Mouse (Mus musculus) embryonic fibroblast, embryonic 13.5 days (primary cell): ENCODE results near the gene Copg2. TPM values are rescaled to one million over a fixed set of nuclear protein-coding genes. Genes with fewer than 3 reads are reported as not detected.

Source experiments
- H3K27ac ChIP-seq: 2 replicates; pipeline ENCODE4 v1.5.1; 2012; ENCODE audit warnings: low read length, control low read depth, inconsistent platforms; ENCODE audit not compliant: insufficient read depth
- H3K4me1 ChIP-seq: 2 replicates; pipeline ENCODE4 v1.6.1; 2011; ENCODE audit warnings: low read length; ENCODE audit not compliant: control insufficient read depth, insufficient read depth
- H3K4me3 ChIP-seq: 2 replicates; pipeline ENCODE4 v1.5.1; 2011; ENCODE audit warnings: mild to moderate bottlenecking, control low read depth, low read length; ENCODE audit not compliant: insufficient read depth
- CTCF ChIP-seq: IDR thresholded peaks from 2 replicates; pipeline ENCODE4 v1.5.1; 2011; ENCODE audit warnings: mild to moderate bottlenecking, control low read depth, low read length, moderate library complexity, borderline replicate concordance; ENCODE audit not compliant: insufficient read depth
- POLR2A ChIP-seq: IDR thresholded peaks from 2 replicates; pipeline ENCODE4 v1.6.1; 2011; ENCODE audit warnings: low read depth, mild to moderate bottlenecking, control low read depth, low read length, moderate library complexity
- polyA plus RNA-seq: library from polyadenylated mRNA; stranded (reverse); fragments of >200 nt; gene quantifications from 2 replicates; pipeline ENCODE4 v1.2.4, GENCODE M21; 2011; ENCODE audit warnings: low read depth; ENCODE audit not compliant: missing spikeins, insufficient read length

Copg2 gene
- polyA plus RNA-seq, 1 experiment: 43.8 TPM

- H3K27ac ChIP-seq: no peak overlapping the region
- peaks cover 2% of the 10 kb centered on the region; the same call in 1 of the 2 replicates for H3K4me1 ChIP-seq
- H3K4me3 ChIP-seq: no peak overlapping the region
- no peak for TF ChIP-seq POLR2A
- no peak for TF ChIP-seq CTCF
Observed at GRCm38 (mm10) chr6:30897520-30897919, 926 bp upstream of the Copg2 start.

DNA sequence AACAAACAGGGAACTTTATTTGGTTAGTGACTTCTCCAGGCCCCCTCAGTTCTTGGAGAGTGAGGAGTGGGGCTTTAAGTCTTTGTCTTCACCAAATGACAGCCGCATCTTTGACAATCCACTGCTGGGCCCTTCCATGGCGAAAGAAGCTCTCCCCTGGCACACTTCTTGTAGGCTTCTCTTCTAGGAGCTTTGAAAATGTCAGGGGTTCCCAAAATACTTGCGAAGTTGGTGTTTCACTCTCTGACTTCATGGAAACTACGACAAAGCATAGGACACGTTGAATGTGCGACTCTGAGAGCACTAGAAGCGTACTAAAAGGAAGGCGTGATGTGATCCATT, 363 bp upstream of the Copg2 start:
- H3K4me3 ChIP-seq: peak overlapping the region; percentile 30
- H3K27ac ChIP-seq: peak overlapping the region; percentile 15; the same call in 1 of the 2 replicates
- peaks cover 2% of the 10 kb centered on the region; the same call in 1 of the 2 replicates for H3K4me1 ChIP-seq
- TF ChIP-seq CTCF: no peak
- TF ChIP-seq POLR2A: peak; percentile 55

GRCm38 (mm10) chr6:30895819-30896194, 787 bp downstream of the Copg2 start:
- TF ChIP-seq POLR2A (no peak; the same call in 1 of the 2 replicates), CTCF (no peak)
- peaks cover 2% of the 10 kb centered on the region; the same call in 1 of the 2 replicates for H3K4me1 ChIP-seq

GRCm38 (mm10) chr6:30893081-30893480, 3.5 kb downstream of the Copg2 start:
- no peak overlapping the region for H3K27ac ChIP-seq
- TF ChIP-seq CTCF (no peak), POLR2A (no peak)
- H3K4me3 ChIP-seq: no peak overlapping the region
- peaks cover 2% of the 10 kb centered on the region; the same call in 1 of the 2 replicates for H3K4me1 ChIP-seq

More at GRCm38 (mm10) chr6:30895819-30896194, 787 bp downstream of the Copg2 start:
- Histone ChIP-seq H3K27ac (no peak overlapping the region), H3K4me3 (peak overlapping the region; percentile 80)

- H3K27ac ChIP-seq: no peak overlapping the region
Observed at GRCm38 (mm10) chr6:30891761-30892160, 4.8 kb downstream of the Copg2 start.

GRCm38 (mm10) chr6:30884856-30885255, 11.7 kb downstream of the Copg2 start:
- no peak overlapping the region for H3K27ac ChIP-seq
- H3K4me3 ChIP-seq: no peak overlapping the region
- TF ChIP-seq CTCF: no peak
- no peak for TF ChIP-seq POLR2A
- no peaks in the 10 kb centered on the region for H3K4me1 ChIP-seq

More at GRCm38 (mm10) chr6:30891761-30892160, 4.8 kb downstream of the Copg2 start:
- Histone ChIP-seq H3K4me3 (no peak overlapping the region), H3K4me1 (peaks cover 2% of the 10 kb centered on the region; the same call in 1 of the 2 replicates)
- no peak for TF ChIP-seq POLR2A
- no peak for TF ChIP-seq CTCF

- no peak overlapping the region for H3K4me3 ChIP-seq
- no peaks in the 10 kb centered on the region for H3K4me1 ChIP-seq
- TF ChIP-seq POLR2A (no peak), CTCF (no peak)
- H3K27ac ChIP-seq: no peak overlapping the region
Observed at GRCm38 (mm10) chr6:30883491-30883890, 13.1 kb downstream of the Copg2 start.

GRCm38 (mm10) chr6:30876661-30877060, 19.9 kb downstream of the Copg2 start:
- Histone ChIP-seq H3K27ac (peak overlapping the region; percentile 65; the same call in 1 of the 2 replicates), H3K4me1 (no peaks in the 10 kb centered on the region), H3K4me3 (no peak overlapping the region)
- TF ChIP-seq POLR2A (no peak), CTCF (no peak)

GRCm38 (mm10) chr6:30866501-30866900, 30.1 kb downstream of the Copg2 start:
- no peak overlapping the region for H3K4me3 ChIP-seq
- H3K27ac ChIP-seq: no peak overlapping the region
- no peak for TF ChIP-seq CTCF
- no peak for TF ChIP-seq POLR2A
- no peaks in the 10 kb centered on the region for H3K4me1 ChIP-seq

- no peak overlapping the region for H3K4me3 ChIP-seq
- no peaks in the 10 kb centered on the region for H3K4me1 ChIP-seq
- TF ChIP-seq POLR2A: no peak
- no peak for TF ChIP-seq CTCF
- H3K27ac ChIP-seq: no peak overlapping the region
Observed at GRCm38 (mm10) chr6:30865031-30865678, 31.4 kb downstream of the Copg2 start.
